Mouse (Mus musculus): ENCODE measurements around the gene Rrnad1. TPM values are rescaled to one million over a fixed set of nuclear protein-coding genes. Genes with fewer than 3 reads are reported as not detected.
A peak's percentile ranks its signal among the peaks of the same experiment; 100 is the strongest.

Rrnad1 gene
- polyA plus RNA-seq, 1 experiment from 2014 or later = 15.8 TPM

DNA sequence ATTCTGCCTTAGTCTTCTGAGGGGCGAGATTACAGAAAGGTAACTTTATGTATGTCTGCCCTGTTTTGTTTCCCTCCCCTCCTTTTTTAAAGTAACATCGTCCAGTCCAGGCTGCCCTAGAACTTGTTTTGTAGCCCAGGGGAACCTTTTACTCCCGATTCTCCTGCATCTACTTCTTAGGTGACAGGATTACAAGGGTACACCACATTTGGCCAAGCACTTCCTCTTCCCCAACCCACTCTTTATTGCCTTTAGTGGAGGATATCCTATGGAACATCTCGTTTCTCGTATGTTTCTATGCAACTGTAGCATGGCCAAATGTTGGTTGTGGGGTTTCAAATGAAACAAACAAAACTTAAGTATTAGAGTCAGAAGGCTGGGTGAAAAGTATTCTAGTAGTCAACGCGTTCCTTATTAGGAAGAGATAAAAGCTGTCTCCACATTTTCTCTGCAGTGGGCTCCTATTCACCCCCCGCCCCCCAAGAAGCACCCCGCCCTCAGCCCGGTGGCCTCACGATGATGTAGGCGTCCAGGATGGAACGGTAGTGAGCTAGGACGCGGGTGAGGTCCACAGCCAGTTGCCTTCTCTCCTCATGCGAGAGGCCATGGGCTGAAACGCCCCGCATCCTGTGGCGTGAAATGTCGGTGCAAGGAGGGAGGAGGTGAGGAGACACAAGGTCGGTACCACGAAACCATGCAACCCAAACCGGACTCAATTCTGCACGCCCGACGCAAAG, 1.0 kb downstream of the Rrnad1 start:
- H3K9ac ChIP-seq = peak overlapping the region; percentile 96
- peak overlapping the region; percentile 76 for H3K4me2 ChIP-seq (replicated peaks)
- H3K9me3 ChIP-seq = no peaks in the 10 kb centered on the region
- H3K27me3 ChIP-seq (replicated peaks) = no peaks in the 10 kb centered on the region
- H3K36me3 ChIP-seq = peaks cover 33% of the 10 kb centered on the region
- H3K27ac ChIP-seq = peak overlapping the region; percentile 84
- peaks cover 29% of the 10 kb centered on the region for H3K4me1 ChIP-seq (replicated peaks)
- H3K4me3 ChIP-seq (replicated peaks) = peak overlapping the region; percentile 83
- peak; percentile 60 for ATAC-seq
- WGBS = 6% methylated on average over 26 of the region's 26 CpGs

DNA sequence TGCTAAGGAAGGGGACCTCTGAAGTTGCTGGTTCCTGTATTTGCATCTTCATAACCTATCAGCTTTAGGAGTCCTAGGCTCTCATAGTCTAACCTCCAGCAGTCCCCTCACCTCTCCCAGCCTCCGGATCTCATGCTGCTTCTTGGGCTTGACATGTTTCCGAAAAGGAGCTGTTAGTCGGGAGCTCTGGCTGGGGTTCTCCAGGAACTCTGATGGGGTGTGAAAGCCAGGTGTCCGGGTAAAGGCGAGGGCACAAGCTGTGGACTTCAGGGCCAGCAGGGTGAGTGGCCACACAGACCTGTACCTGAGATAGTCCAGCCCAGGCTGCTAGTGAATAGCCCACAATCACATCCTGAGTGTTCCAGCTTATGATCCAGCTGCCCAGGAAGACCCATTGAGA, 3.1 kb downstream of the Rrnad1 start:
- Histone ChIP-seq H3K36me3 (peaks cover 47% of the 10 kb centered on the region), H3K27ac (no peak overlapping the region), H3K4me3 (replicated peaks) (no peak overlapping the region), H3K4me1 (replicated peaks) (peaks cover 21% of the 10 kb centered on the region), H3K27me3 (replicated peaks) (no peaks in the 10 kb centered on the region), H3K9ac (no peak overlapping the region), H3K9me3 (no peaks in the 10 kb centered on the region), H3K4me2 (replicated peaks) (no peak overlapping the region)
- WGBS = 95% methylated on average over 5 of the region's 5 CpGs
- no peak for ATAC-seq

DNA sequence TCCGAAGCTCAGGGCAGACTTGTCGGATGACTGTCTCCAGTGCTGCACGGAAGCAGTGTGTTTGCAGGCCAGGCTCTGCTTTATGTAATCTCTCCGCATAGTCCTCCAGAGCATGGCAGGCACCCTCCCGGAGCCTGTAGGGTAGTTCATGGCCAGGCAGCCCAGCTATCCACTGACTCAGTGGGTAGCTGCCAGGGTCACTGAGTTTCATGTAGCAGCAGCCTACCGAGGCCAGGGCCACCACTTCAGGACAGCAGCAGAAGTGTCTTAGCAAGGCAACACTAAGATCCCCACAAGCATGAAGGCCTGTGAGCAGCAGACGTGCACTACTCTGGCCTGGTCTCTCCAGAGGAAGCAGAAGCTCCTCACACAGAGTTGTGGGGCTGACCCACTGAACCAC, 5.5 kb downstream of the Rrnad1 start:
- 82% methylated on average over 7 of the region's 7 CpGs for WGBS
- peaks cover 15% of the 10 kb centered on the region for H3K4me1 ChIP-seq (replicated peaks)
- peaks cover 45% of the 10 kb centered on the region for H3K36me3 ChIP-seq
- no peak overlapping the region for H3K27ac ChIP-seq
- no peak overlapping the region for H3K4me2 ChIP-seq (replicated peaks)
- no peaks in the 10 kb centered on the region for H3K9me3 ChIP-seq
- no peak for ATAC-seq
- H3K4me3 ChIP-seq (replicated peaks) = no peak overlapping the region
- no peaks in the 10 kb centered on the region for H3K27me3 ChIP-seq (replicated peaks)
- no peak overlapping the region for H3K9ac ChIP-seq

DNA sequence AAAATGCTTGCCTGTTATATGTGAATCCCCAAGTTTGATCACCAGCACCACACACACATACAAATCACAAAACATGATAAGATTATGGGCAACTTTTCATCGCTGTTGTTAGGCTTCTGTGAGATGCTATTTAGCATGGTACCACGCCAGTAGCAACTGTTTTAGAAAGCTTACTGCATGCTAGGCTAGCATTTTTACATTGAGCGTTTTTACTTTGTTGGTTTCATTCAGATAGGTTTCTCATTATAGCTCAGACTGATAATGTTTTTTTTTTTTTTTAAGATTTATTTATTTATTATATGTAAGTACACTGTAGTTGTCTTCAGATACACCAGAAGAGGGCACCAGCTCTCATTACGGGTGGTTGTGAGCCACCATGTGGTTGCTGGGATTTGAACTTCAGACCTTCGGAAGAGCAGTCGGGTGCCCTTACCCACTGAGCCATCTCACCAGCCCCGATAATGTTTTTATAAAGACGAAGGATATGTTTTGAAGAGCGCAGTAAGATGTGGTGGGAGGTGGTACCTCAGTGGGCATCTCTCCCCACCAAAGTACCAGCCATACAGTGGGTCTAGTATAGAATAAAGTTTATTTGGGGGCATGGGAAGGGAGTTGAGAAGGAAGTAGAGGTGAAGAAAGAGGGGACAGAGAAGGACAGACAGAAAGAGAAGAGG, 10.1 kb downstream of the Rrnad1 start:
- Histone ChIP-seq H3K9ac (0 out of 2 replicates have a peak overlapping the region, but pooled peaks have one; percentile 63), H3K27ac (no peak overlapping the region), H3K4me2 (replicated peaks) (peak overlapping the region; percentile 70), H3K4me3 (replicated peaks) (peak overlapping the region; percentile 52), H3K4me1 (replicated peaks) (peaks cover 8% of the 10 kb centered on the region), H3K27me3 (replicated peaks) (no peaks in the 10 kb centered on the region), H3K36me3 (peaks cover 37% of the 10 kb centered on the region), H3K9me3 (no peaks in the 10 kb centered on the region)
- WGBS = 65% methylated on average over 9 of the region's 9 CpGs
- ATAC-seq = no peak

DNA sequence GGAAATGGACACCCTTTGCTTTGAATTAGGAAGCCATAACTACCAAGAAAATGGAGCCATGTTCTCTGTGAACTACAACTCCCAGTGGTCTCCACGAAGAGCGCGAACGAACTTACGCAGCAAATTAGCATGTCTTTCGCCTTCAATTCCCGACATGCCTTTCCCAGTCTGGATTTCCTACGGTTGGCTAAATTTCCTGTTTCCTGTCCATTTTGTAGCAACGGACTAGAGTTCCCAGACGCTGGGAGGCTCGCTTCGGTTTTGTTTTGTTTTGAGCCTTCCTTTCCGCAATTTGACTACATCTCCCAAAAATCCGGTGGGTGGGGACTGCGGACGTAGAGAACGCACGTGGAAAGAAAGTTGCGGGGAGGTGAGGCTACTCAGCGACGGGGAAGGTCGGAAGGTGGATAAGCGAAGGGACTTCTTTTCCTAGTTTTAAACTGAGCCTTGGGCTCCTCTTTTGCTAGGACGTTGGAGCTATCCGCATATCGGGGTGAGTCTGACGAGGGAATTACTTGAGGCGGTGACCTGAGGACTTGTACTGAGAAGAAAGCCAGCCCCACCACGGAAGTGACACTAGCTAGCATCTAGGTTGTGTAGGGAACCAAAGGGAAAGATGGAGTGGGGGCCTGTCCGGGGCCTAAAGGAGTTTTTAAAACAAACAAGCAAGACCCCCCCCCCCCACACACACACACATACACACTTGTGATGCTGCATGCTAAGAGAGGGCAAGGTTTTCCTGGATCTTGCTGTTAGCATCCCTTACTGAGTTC, 11.0 kb downstream of the Rrnad1 start, which contains the start of gene Mrpl24:
Mrpl24 (plus strand) TSS at position 171 of the 773 bp plus-strand sequence.
- H3K4me2 ChIP-seq (replicated peaks) = peak within 1 kb of the TSS; percentile 70
- peaks cover 8% of the 10 kb centered on the region for H3K4me1 ChIP-seq (replicated peaks)
- peak within 1 kb of the TSS; percentile 63 for H3K9ac ChIP-seq
- H3K9me3 ChIP-seq = no peaks in the 10 kb centered on the region
- WGBS = under 1% methylated on average over 30 of the region's 30 CpGs
- peaks cover 34% of the 10 kb centered on the region for H3K36me3 ChIP-seq
- peak; percentile 83 for ATAC-seq
- peak within 1 kb of the TSS; percentile 60 for H3K27ac ChIP-seq
- H3K27me3 ChIP-seq (replicated peaks) = no peaks in the 10 kb centered on the region
- peak within 1 kb of the TSS; percentile 52 for H3K4me3 ChIP-seq (replicated peaks)

DNA sequence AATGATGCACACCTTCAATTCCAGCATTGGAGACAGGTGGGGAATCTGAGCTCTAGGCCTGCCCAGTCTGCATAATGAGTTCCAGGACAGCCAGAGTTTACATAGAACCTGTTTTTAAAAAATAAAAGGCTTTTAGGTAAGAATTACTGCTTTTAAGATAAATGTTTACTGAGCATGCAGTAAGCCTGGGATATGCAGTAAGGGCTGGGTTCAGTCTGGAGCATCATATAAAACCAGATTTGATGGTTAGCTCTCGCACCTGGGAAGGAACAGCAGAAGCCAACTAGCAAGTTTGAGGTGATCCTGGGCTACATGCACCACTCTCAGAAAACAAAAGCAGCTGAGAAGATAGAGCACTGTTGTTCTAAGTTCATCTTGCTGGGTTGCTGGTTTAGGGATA, 12.0 kb downstream of the Rrnad1 start:
- H3K9ac ChIP-seq = no peak overlapping the region
- H3K4me1 ChIP-seq (replicated peaks) = peaks cover 8% of the 10 kb centered on the region
- ATAC-seq = no peak
- no peak overlapping the region for H3K4me3 ChIP-seq (replicated peaks)
- H3K4me2 ChIP-seq (replicated peaks) = no peak overlapping the region
- H3K9me3 ChIP-seq = no peaks in the 10 kb centered on the region
- H3K27me3 ChIP-seq (replicated peaks) = no peaks in the 10 kb centered on the region
- WGBS = 86% methylated on average over 1 of the region's 1 CpGs
- H3K36me3 ChIP-seq = peaks cover 33% of the 10 kb centered on the region
- H3K27ac ChIP-seq = no peak overlapping the region

DNA sequence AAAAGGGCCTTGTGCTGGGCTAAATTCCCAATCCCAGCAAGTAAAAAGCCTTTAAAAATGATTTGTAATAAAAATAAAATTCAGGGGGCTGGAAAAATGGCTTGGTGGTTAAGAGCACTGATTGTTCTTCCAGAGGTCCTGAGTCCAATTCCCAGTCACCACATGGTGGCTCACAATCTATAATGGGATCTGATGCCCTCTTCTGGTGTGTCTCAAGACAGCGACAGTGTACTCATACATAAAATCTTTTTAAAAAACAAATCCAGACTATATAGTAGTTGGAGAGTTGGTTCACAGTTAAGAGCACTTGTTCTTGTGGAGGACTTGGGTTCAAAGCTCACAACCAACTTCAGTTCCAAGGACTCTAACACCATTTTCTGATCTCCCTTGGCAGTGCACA, 13.5 kb downstream of the Rrnad1 start:
- Histone ChIP-seq H3K4me1 (replicated peaks) (peaks cover 8% of the 10 kb centered on the region), H3K9me3 (no peaks in the 10 kb centered on the region), H3K4me3 (replicated peaks) (no peak overlapping the region), H3K9ac (no peak overlapping the region), H3K27ac (no peak overlapping the region), H3K27me3 (replicated peaks) (no peaks in the 10 kb centered on the region), H3K4me2 (replicated peaks) (no peak overlapping the region), H3K36me3 (peaks cover 27% of the 10 kb centered on the region)
- no peak for ATAC-seq
- 86% methylated on average over 1 of the region's 1 CpGs for WGBS

DNA sequence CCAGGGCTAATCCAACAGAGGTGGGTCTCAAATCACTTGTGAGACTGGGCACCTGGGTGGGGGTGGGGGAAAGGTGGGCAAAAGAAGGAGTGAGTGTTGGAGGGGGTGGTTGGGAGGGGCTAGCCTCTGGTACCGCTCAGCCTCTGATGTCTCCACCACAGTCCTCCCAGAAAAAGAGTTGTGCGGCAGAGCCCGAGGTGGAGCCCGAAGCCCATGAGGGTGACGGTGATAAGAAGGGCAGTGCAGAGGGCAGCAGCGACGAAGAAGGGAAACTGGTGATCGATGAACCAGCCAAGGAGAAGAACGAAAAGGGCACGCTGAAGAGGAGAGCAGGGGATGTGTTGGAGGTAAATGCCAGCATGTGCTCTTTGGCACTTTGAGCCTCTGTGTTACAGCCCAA, 16.6 kb downstream of the Rrnad1 start:
- H3K4me1 ChIP-seq (replicated peaks) = peaks cover 24% of the 10 kb centered on the region
- no peak for ATAC-seq
- peaks cover 24% of the 10 kb centered on the region for H3K36me3 ChIP-seq
- no peak overlapping the region for H3K9ac ChIP-seq
- no peak overlapping the region for H3K4me3 ChIP-seq (replicated peaks)
- no peak overlapping the region for H3K27ac ChIP-seq
- H3K4me2 ChIP-seq (replicated peaks) = no peak overlapping the region
- H3K9me3 ChIP-seq = no peaks in the 10 kb centered on the region
- WGBS = 93% methylated on average over 10 of the region's 10 CpGs
- no peaks in the 10 kb centered on the region for H3K27me3 ChIP-seq (replicated peaks)

DNA sequence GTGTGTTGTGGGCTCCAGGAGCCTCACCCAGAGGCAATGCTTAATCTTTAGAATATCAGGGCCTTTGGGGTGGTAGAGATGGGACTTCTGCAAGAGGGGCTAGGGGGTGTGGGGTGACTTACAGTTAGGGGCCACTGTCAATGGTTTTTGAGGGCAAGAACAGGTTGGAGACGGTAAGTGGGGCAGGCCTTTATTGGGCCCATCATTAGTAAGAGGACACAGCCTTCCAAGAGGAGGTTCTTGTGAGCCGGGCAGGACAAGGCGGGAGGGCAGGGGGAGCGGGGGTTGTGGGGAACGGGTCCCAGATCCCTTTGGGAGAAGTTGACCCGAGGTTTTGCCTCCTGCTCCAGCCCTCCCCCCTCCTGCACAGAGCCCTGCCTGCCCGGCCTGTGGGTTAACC, 17.0 kb downstream of the Rrnad1 start:
- H3K9me3 ChIP-seq = no peaks in the 10 kb centered on the region
- no peaks in the 10 kb centered on the region for H3K27me3 ChIP-seq (replicated peaks)
- no peak overlapping the region for H3K9ac ChIP-seq
- peaks cover 24% of the 10 kb centered on the region for H3K36me3 ChIP-seq
- no peak overlapping the region for H3K4me3 ChIP-seq (replicated peaks)
- no peak overlapping the region for H3K4me2 ChIP-seq (replicated peaks)
- peaks cover 28% of the 10 kb centered on the region for H3K4me1 ChIP-seq (replicated peaks)
- no peak for ATAC-seq
- no peak overlapping the region for H3K27ac ChIP-seq
- 75% methylated on average over 7 of the region's 7 CpGs for WGBS

DNA sequence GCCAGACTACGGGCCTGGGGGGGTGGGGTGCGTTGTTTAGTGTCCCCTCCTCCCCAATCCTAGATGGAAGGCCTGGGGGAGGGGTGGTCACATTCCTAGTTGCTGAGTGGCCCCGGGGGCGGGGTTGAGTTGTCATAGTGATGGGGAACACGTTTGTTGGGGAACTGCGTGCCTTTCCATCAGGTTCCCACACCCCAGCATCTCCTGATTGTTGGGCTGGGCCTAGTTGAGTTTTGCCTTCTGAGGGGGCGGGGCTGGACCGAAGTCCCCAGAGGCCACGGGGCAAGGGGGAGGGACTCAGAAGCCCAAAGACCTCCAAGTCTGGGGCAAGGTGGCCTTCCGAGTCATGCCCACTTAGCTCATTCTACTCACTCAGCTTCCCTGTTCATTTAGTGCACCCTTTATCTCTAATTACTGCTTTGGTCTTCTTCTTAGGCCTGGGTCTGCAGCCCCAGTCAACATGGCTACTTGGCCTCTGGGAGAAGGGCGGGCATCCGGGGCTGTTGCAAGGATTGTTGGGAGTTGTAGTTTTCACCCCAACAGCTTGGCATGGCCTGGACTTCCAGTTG, 19.9 kb downstream of the Rrnad1 start:
- 8% methylated on average over 12 of the region's 12 CpGs for WGBS
- Histone ChIP-seq H3K4me2 (replicated peaks) (peak overlapping the region; percentile 80), H3K36me3 (peaks cover 20% of the 10 kb centered on the region), H3K9me3 (no peaks in the 10 kb centered on the region), H3K4me1 (replicated peaks) (peaks cover 38% of the 10 kb centered on the region), H3K4me3 (replicated peaks) (peak overlapping the region; percentile 36), H3K27ac (peak overlapping the region; percentile 90), H3K9ac (peak overlapping the region; percentile 32), H3K27me3 (replicated peaks) (no peaks in the 10 kb centered on the region)
- peak; percentile 70 for ATAC-seq

DNA sequence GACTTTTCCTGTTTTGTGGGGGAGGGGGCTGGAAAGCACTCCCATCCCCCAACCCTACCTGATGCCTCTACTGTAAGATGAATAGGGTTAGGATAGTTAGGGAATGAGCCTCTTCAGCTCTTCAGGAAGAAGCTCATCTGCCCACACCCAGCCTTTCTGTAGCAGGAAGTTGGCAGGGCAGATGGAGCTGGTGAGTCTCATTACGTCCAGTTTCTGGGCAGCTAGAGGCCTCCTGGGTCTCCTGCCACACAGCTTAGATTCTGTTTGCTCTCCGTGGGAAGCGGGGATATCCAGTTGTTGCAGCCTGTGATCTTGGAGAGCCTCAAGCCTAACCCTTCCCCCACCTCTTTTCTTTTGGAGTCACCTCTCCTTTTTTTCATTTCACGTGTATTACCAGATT, 20.6 kb downstream of the Rrnad1 start:
- WGBS = 3% methylated on average over 4 of the region's 4 CpGs
- peaks cover 17% of the 10 kb centered on the region for H3K36me3 ChIP-seq
- H3K27ac ChIP-seq = peak overlapping the region; percentile 90
- peak overlapping the region; percentile 32 for H3K9ac ChIP-seq
- ATAC-seq = no peak
- H3K4me1 ChIP-seq (replicated peaks) = peaks cover 38% of the 10 kb centered on the region
- no peaks in the 10 kb centered on the region for H3K27me3 ChIP-seq (replicated peaks)
- H3K4me2 ChIP-seq (replicated peaks) = peak overlapping the region; percentile 80
- peak overlapping the region; percentile 36 for H3K4me3 ChIP-seq (replicated peaks)
- no peaks in the 10 kb centered on the region for H3K9me3 ChIP-seq

DNA sequence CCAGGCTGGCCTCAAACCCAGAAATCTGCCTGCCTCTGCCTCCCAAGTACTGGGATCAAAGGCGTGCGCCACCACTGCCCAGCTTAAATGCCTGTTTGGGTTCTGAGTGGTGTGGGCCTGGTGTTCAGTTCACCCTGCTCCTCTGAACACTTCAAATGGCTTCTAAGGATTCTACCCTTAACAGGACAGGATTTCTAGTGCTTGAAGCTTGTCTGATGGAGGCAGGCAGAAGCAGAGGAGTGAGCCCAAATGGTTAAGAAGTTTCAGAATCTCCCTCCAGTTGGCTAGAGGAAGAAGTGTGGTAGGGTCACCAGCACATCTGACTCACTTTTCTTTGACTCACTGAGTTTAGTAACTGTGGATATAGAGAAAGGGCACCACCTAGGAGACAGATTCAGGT, 21.1 kb downstream of the Rrnad1 start:
- Histone ChIP-seq H3K27me3 (replicated peaks) (no peaks in the 10 kb centered on the region), H3K36me3 (peaks cover 13% of the 10 kb centered on the region), H3K4me1 (replicated peaks) (peaks cover 38% of the 10 kb centered on the region), H3K9ac (peak overlapping the region; percentile 32; the same call in 1 of the 2 replicates), H3K4me2 (replicated peaks) (peak overlapping the region; percentile 80), H3K27ac (peak overlapping the region; percentile 90), H3K4me3 (replicated peaks) (no peak overlapping the region), H3K9me3 (no peaks in the 10 kb centered on the region)
- WGBS = 73% methylated on average over 2 of the region's 2 CpGs
- no peak for ATAC-seq
